Mouse (Mus musculus) CD4-positive helper T cell, adult 2 months (primary cell): ENCODE results near the gene Prb1.
"Not testable (repeated sequence)": the region's sequence is repeated elsewhere in the genome, so short reads cannot be mapped to it uniquely, and the experiment has no call there.

ENCODE experiments used
- DNase-seq: peaks from one replicate; pipeline ENCODE4 v3.0.0-alpha.2; 2012; ENCODE audit warnings: low read depth, missing footprints, low spot score

The Prb1 gene

GRCm38 (mm10) chr6:132210421-132210820 is at the start of gene Prb1:
Prb1 (minus strand) TSS chr6:132210521.
- not testable (repeated sequence) for DNase-seq
